Mouse (Mus musculus): ENCODE measurements around the gene Gm8369.
"Not testable (repeated sequence)": the region's sequence is repeated elsewhere in the genome, so short reads cannot be mapped to it uniquely, and the experiment has no call there.

The Gm8369 gene

GRCm38 (mm10) chr19:11516246-11516645 lies 30.5 kb downstream of the Gm8369 start, which contains the start of gene Ms4a6b:
Gene Ms4a6b, plus strand, starts transcription at chr19:11516512.
- in situ Hi-C loops (cut with MboI) = no loop called here

- in situ Hi-C loops (cut with MboI) = no loop called here
Observed at GRCm38 (mm10) chr19:11516845-11517244, 31.1 kb downstream of the Gm8369 start.

DNA sequence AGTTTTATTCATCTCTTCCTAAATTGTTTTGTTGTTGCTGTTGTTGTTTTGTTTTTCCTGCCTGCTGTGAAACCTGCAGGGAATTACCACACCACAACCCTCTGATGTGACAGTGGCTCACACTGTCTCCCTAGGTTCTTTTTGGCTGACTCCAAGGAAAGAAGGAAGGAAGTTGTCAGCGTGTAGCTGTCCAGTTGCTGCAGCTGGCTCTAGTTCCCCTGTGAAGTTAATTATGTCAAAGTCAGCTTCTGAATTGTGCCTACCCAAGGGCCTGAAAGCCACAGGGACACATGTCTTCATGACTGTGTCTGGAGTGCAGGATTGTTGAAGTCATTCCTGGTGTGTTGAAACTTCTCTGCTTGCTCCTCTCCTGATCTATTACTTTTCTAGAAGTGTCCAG lies 31.6 kb downstream of the Gm8369 start:
- in situ Hi-C loops (cut with MboI) = not testable (repeated sequence)

DNA sequence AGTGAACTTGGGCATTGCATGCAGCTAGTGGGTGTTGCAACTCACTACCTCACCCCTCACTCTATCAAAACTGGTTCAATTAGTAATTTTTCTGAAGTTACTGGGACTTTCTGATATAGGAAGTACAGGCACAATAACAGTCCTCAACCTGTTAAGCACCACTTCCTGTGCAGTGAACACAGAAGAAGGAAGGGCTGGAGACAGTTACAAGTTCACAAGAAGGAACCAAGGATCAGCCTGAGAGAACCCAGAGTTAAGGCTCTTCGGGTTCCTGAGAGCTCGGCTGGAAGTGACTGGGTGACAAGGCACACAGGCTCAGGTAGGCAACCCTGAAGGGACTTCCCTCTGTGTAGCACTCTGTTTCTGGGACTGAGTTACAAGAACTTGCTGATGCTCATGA lies 32.6 kb downstream of the Gm8369 start:
- in situ Hi-C loops (cut with MboI) = not testable (repeated sequence)

- in situ Hi-C loops (cut with MboI) = no loop called here
Observed at GRCm38 (mm10) chr19:11520146-11520545, 34.4 kb downstream of the Gm8369 start.

GRCm38 (mm10) chr19:11533421-11533820 lies 47.7 kb downstream of the Gm8369 start:
- in situ Hi-C loops (cut with MboI) = no loop called here

- in situ Hi-C loops (cut with MboI) = no loop called here
Observed at GRCm38 (mm10) chr19:11533888-11534445, 48.2 kb downstream of the Gm8369 start.

DNA sequence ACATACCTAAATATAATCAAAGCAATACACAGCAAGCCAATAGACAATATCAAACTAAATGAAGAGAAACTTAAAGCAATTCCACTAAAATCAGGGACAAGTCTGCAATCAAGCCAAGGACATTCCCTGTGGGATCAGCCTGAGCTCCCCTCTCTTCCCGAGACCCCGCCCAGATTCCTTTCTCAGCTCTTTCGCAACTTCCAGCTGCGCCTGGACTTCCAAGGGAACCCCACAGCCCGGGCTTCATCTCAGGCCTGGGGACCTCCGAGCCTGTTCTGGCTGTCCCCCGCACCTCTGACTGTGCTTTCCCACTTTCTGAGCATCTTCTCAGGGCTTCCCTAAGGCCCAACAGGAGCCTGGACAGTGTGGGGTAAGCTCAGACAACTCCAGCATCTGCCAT lies 50.9 kb downstream of the Gm8369 start, which contains the start of gene Ms4a4d:
Gene Ms4a4d (plus strand): TSS at position 209 of the 400 bp plus-strand sequence.
- in situ Hi-C loops (cut with MboI) = no loop called here

- in situ Hi-C loops (cut with MboI) = no loop called here
Observed at GRCm38 (mm10) chr19:11537336-11537735, 51.6 kb downstream of the Gm8369 start.

- in situ Hi-C loops (cut with MboI) = not testable (repeated sequence)
Observed at GRCm38 (mm10) chr19:11540166-11540821, 54.6 kb downstream of the Gm8369 start.

DNA sequence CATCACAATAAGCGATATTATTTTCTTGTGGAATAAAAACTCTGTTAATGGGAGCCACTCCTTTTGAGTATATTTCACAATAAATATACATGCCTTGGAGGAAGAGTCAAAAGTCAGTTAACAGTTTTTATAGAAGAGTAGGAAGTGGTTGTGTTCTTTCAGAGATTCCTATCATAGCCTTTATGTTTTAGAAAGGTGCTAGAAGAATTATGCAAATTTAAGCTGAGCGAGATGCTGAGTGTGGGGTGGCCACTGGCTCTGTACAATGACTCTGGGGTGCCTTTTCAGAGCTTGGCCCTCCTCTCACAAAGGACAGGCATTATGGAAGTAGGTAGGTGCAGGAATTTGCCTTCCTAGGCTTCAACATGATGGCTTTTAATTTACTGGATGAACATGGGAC lies 58.6 kb downstream of the Gm8369 start:
- in situ Hi-C loops (cut with MboI) = not testable (repeated sequence)

GRCm38 (mm10) chr19:11547911-11548310 lies 62.2 kb downstream of the Gm8369 start:
- in situ Hi-C loops (cut with MboI) = no loop called here

DNA sequence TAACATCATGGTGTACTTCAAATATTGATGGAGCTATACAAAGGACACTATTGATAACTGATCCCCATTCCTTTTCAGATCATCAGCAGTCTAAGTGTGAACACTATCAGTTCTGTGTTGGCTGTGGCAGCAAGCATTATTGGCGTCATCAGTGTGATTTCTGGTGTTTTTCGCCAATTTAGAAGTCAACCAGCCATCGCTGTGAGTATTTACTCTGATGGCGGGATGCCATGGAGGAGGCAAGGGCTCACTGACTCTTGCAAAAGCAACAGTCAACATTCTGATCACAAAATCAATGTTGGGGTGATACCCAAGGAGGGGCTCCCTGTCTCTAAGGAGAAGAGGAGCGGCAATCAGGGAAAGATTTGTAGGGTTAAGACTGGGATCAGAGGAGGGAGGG lies 69.0 kb downstream of the Gm8369 start:
- in situ Hi-C loops (cut with MboI) = no loop called here

DNA sequence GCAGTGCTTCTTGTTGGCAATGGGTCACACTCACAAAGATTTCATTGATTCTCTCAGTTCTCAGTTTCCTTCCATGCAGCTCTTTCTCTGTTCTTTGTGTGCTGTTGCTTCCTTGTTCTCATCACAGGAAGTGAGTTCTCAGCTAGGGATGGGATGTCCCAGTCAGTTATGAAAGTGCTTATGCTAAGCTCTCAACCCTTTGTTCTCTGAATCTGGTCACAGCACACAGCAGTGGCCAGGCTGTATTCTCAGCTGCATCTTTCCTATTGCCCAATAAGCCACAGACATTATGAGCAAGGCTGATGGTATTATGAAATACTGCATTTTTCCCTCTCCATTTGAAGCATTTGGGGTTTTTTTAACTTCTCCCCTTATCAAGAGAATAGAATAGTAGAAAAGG lies 73.8 kb downstream of the Gm8369 start:
- in situ Hi-C loops (cut with MboI) = not testable (repeated sequence)

All from mature B cell (primary cell).